Mouse (Mus musculus): ENCODE measurements around the gene Smad1. TPM values are rescaled to one million over a fixed set of nuclear protein-coding genes. Genes with fewer than 3 reads are reported as not detected.

Smad1 gene
- polyA plus RNA-seq, 2 experiments: 3.1 to 4.5 TPM

GRCm38 (mm10) chr8:79362430-79362829 is 36.9 kb downstream of the Smad1 start:
- Histone ChIP-seq H3K9me3 (ENCODE audit: control insufficient read depth, low read length) (no peaks in the 10 kb centered on the region), H3K36me3 (replicated peaks; ENCODE audit: control insufficient read depth, insufficient read depth, low read depth) (no peaks in the 10 kb centered on the region), H3K9ac (replicated peaks) (no peak overlapping the region), H3K27me3 (ENCODE audit: control insufficient read depth, insufficient read depth, low read length) (no peaks in the 10 kb centered on the region), H3K4me3 (ENCODE audit: insufficient read depth in 1 of 2, low read depth in 2 of 2, low read length in 2 of 2) (no peak overlapping the region), H3K27ac (no peak overlapping the region), H3K4me2 (ENCODE audit: low read depth) (no peak overlapping the region), H3K4me1 (replicated peaks; ENCODE audit: control insufficient read depth in 2 of 2, insufficient read depth in 2 of 2, low read length in 1 of 2) (peaks cover 0 to 8% of the 10 kb centered on the region in 2 experiments; a peak in 2 of 4 replicates)
- WGBS (ENCODE audit: insufficient replicate concordance): 5% methylated on average over 2 of the region's 2 CpGs
- TF ChIP-seq EP300 (IDR thresholded peaks at IDR 0.05; ENCODE audit: low read depth) (no peak), CTCF (IDR thresholded peaks at IDR 0.05; ENCODE audit: low read depth) (no peak)
- ATAC-seq (ENCODE audit: insufficient read depth) (peak; percentile 9; the same call in 1 of the 2 replicates), DNase-seq (ENCODE audit: low read depth in 3 of 3, low spot score in 3 of 3) (no peak)

- WGBS (ENCODE audit: insufficient replicate concordance): 51% methylated on average over 6 of the region's 6 CpGs
- Histone ChIP-seq H3K4me2 (ENCODE audit: low read depth) (no peak overlapping the region), H3K9me3 (ENCODE audit: control insufficient read depth, low read length) (no peaks in the 10 kb centered on the region), H3K27ac (no peak overlapping the region), H3K9ac (replicated peaks) (no peak overlapping the region), H3K36me3 (replicated peaks; ENCODE audit: control insufficient read depth, insufficient read depth, low read depth) (no peaks in the 10 kb centered on the region), H3K4me1 (replicated peaks; ENCODE audit: control insufficient read depth in 2 of 2, insufficient read depth in 2 of 2, low read length in 1 of 2) (peaks cover 0 to 8% of the 10 kb centered on the region in 2 experiments; a peak in 2 of 4 replicates), H3K27me3 (ENCODE audit: control insufficient read depth, insufficient read depth, low read length) (no peaks in the 10 kb centered on the region), H3K4me3 (ENCODE audit: insufficient read depth in 1 of 2, low read depth in 2 of 2, low read length in 2 of 2) (no peak overlapping the region)
- TF ChIP-seq EP300 (IDR thresholded peaks at IDR 0.05; ENCODE audit: low read depth): no peak
- no peak for TF ChIP-seq CTCF (IDR thresholded peaks at IDR 0.05; ENCODE audit: low read depth)
- DNase-seq (ENCODE audit: low read depth in 3 of 3, low spot score in 3 of 3) (no peak), ATAC-seq (ENCODE audit: insufficient read depth) (peak; percentile 66; the same call in 1 of the 2 replicates)
These were observed 38.4 kb downstream of the Smad1 start for GRCm38 (mm10) chr8:79360774-79361527.

GRCm38 (mm10) chr8:79360302-79360701 is 39.0 kb downstream of the Smad1 start:
- TF ChIP-seq EP300 (IDR thresholded peaks at IDR 0.05; ENCODE audit: low read depth) (no peak), CTCF (IDR thresholded peaks at IDR 0.05; ENCODE audit: low read depth) (no peak)
- H3K27me3 ChIP-seq (ENCODE audit: control insufficient read depth, insufficient read depth, low read length): no peaks in the 10 kb centered on the region
- H3K9me3 ChIP-seq (ENCODE audit: control insufficient read depth, low read length): no peaks in the 10 kb centered on the region
- H3K4me1 ChIP-seq (replicated peaks; ENCODE audit: control insufficient read depth in 2 of 2, insufficient read depth in 2 of 2, low read length in 1 of 2): peaks cover 0 to 8% of the 10 kb centered on the region in 2 experiments; a peak in 2 of 4 replicates
- no peaks in the 10 kb centered on the region for H3K36me3 ChIP-seq (replicated peaks; ENCODE audit: control insufficient read depth, insufficient read depth, low read depth)
- ATAC-seq (ENCODE audit: insufficient read depth) (no peak), DNase-seq (ENCODE audit: low read depth in 3 of 3, low spot score in 3 of 3) (no peak)
- H3K4me2 ChIP-seq (ENCODE audit: low read depth): no peak overlapping the region
- no peak overlapping the region for H3K9ac ChIP-seq (replicated peaks)
- no peak overlapping the region for H3K27ac ChIP-seq
- H3K4me3 ChIP-seq (ENCODE audit: insufficient read depth in 1 of 2, low read depth in 2 of 2, low read length in 2 of 2): no peak overlapping the region
- 59% methylated on average over 9 of the region's 9 CpGs for WGBS (ENCODE audit: insufficient replicate concordance)

- no peak for ATAC-seq (ENCODE audit: insufficient read depth)
- 68% methylated on average over 16 of the region's 16 CpGs for WGBS (ENCODE audit: insufficient replicate concordance)
- Histone ChIP-seq H3K4me2 (ENCODE audit: low read depth) (no peak overlapping the region), H3K4me3 (ENCODE audit: insufficient read depth in 1 of 2, low read depth in 2 of 2, low read length in 2 of 2) (no peak overlapping the region), H3K27ac (no peak overlapping the region), H3K27me3 (ENCODE audit: control insufficient read depth, insufficient read depth, low read length) (no peaks in the 10 kb centered on the region), H3K9ac (replicated peaks) (no peak overlapping the region), H3K4me1 (replicated peaks; ENCODE audit: control insufficient read depth in 2 of 2, insufficient read depth in 2 of 2, low read length in 1 of 2) (no peaks in the 10 kb centered on the region; a peak in 1 of 4 replicates), H3K9me3 (ENCODE audit: control insufficient read depth, low read length) (no peaks in the 10 kb centered on the region), H3K36me3 (replicated peaks; ENCODE audit: control insufficient read depth, insufficient read depth, low read depth) (no peaks in the 10 kb centered on the region)
- DNase-seq (ENCODE audit: low read depth in 3 of 3, low spot score in 3 of 3): no peak
- TF ChIP-seq CTCF (IDR thresholded peaks at IDR 0.05; ENCODE audit: low read depth): no peak
- TF ChIP-seq EP300 (IDR thresholded peaks at IDR 0.05; ENCODE audit: low read depth): no peak
These were observed 43.4 kb downstream of the Smad1 start for GRCm38 (mm10) chr8:79355721-79356434.

GRCm38 (mm10) chr8:79354009-79354408 is 45.3 kb downstream of the Smad1 start:
- ATAC-seq (ENCODE audit: insufficient read depth) (no peak), DNase-seq (ENCODE audit: low read depth in 3 of 3, low spot score in 3 of 3) (no peak)
- Histone ChIP-seq H3K9ac (replicated peaks) (no peak overlapping the region), H3K36me3 (replicated peaks; ENCODE audit: control insufficient read depth, insufficient read depth, low read depth) (no peaks in the 10 kb centered on the region), H3K27me3 (ENCODE audit: control insufficient read depth, insufficient read depth, low read length) (no peaks in the 10 kb centered on the region), H3K9me3 (ENCODE audit: control insufficient read depth, low read length) (no peaks in the 10 kb centered on the region), H3K4me1 (replicated peaks; ENCODE audit: control insufficient read depth in 2 of 2, insufficient read depth in 2 of 2, low read length in 1 of 2) (no peaks in the 10 kb centered on the region), H3K27ac (no peak overlapping the region), H3K4me3 (ENCODE audit: insufficient read depth in 1 of 2, low read depth in 2 of 2, low read length in 2 of 2) (no peak overlapping the region), H3K4me2 (ENCODE audit: low read depth) (no peak overlapping the region)
- no peak for TF ChIP-seq EP300 (IDR thresholded peaks at IDR 0.05; ENCODE audit: low read depth)
- no peak for TF ChIP-seq CTCF (IDR thresholded peaks at IDR 0.05; ENCODE audit: low read depth)
- WGBS (ENCODE audit: insufficient replicate concordance): 69% methylated on average over 7 of the region's 7 CpGs
